Mouse (Mus musculus) lung, postnatal 0 days (tissue): ENCODE data around the gene Ldlrap1. TPM values are rescaled to one million over a fixed set of nuclear protein-coding genes. Genes with fewer than 3 reads are reported as not detected.

ENCODE experiments used
- ATAC-seq: fragments of 200-750 bp; cut with Nextera tagmentation; 2 replicates; pipeline ENCODE4 v1.8.0; 2017; ENCODE audit warnings: moderate library complexity
- DNase-seq: peaks from one replicate; pipeline ENCODE4 v3.0.0-alpha.2; 2016; ENCODE audit warnings: low spot score
- H3K27ac ChIP-seq: fragments of 300-500 bp; sonication (generic); 2 replicates; pipeline ENCODE4 v1.5.1; 2014; ENCODE audit warnings: antibody characterized with exemption, mild to moderate bottlenecking, low read length, mixed read lengths
- H3K27me3 ChIP-seq: fragments of 300-500 bp; sonication (generic); replicated peaks from 2 replicates; pipeline ENCODE4 v1.6.1; 2014; ENCODE audit warnings: low read length, mixed read lengths; ENCODE audit not compliant: insufficient read depth
- H3K36me3 ChIP-seq: fragments of 300-500 bp; sonication (generic); 2 replicates; pipeline ENCODE4 v1.6.1; 2014; ENCODE audit warnings: low read length, mixed read lengths; ENCODE audit not compliant: insufficient read depth
- H3K4me1 ChIP-seq: fragments of 300-500 bp; sonication (generic); 2 replicates; pipeline ENCODE4 v1.6.1; 2014; ENCODE audit warnings: antibody characterized with exemption, low read depth, low read length, mixed read lengths; ENCODE audit not compliant: insufficient read depth
- H3K4me2 ChIP-seq: fragments of 300-500 bp; sonication (generic); replicated peaks from 2 replicates; pipeline ENCODE4 v1.6.1; 2014; ENCODE audit warnings: low read depth, mild to moderate bottlenecking, low read length, moderate library complexity, mixed read lengths
- H3K4me3 ChIP-seq: fragments of 300-500 bp; sonication (generic); 2 replicates; pipeline ENCODE4 v1.5.1; 2014; ENCODE audit warnings: low read depth, low read length
- H3K9ac ChIP-seq: fragments of 300-500 bp; sonication (generic); replicated peaks from 2 replicates; pipeline ENCODE4 v1.6.1; 2014; ENCODE audit warnings: low read depth, mild to moderate bottlenecking
- H3K9me3 ChIP-seq: fragments of 300-500 bp; sonication (generic); 2 replicates; pipeline ENCODE4 v1.6.1; 2016; ENCODE audit warnings: low read length, mixed read lengths
- CTCF ChIP-seq: IDR thresholded peaks from 2 replicates; pipeline ENCODE4 v1.5.1; 2016; ENCODE audit warnings: antibody characterized with exemption, mild to moderate bottlenecking
- EP300 ChIP-seq: IDR thresholded peaks from 2 replicates; pipeline ENCODE4 v1.6.1; 2016; ENCODE audit warnings: antibody characterized with exemption, mild to moderate bottlenecking, control low read depth
- WGBS: fragments of 180-500 bp; shearing (Covaris S2); extraction: QIAGEN DNeasy Blood & Tissue Kit; methylation state at CpG from one replicate; pipeline ENCODE4 v1.1.7; 2014; 5-methylcytosine and 5-hydroxymethylcytosine counted together
- polyA plus RNA-seq: library from polyadenylated mRNA; unstranded; fragments of >200 nt; fragmentation: Nextera tagmentation; extraction: Ambion mirVana; gene quantifications from 2 replicates; pipeline ENCODE4 v1.2.1, GENCODE M21; 2015

Gene Ldlrap1
- polyA plus RNA-seq, 1 experiment from 2014 or later: 23.5 TPM

DNA sequence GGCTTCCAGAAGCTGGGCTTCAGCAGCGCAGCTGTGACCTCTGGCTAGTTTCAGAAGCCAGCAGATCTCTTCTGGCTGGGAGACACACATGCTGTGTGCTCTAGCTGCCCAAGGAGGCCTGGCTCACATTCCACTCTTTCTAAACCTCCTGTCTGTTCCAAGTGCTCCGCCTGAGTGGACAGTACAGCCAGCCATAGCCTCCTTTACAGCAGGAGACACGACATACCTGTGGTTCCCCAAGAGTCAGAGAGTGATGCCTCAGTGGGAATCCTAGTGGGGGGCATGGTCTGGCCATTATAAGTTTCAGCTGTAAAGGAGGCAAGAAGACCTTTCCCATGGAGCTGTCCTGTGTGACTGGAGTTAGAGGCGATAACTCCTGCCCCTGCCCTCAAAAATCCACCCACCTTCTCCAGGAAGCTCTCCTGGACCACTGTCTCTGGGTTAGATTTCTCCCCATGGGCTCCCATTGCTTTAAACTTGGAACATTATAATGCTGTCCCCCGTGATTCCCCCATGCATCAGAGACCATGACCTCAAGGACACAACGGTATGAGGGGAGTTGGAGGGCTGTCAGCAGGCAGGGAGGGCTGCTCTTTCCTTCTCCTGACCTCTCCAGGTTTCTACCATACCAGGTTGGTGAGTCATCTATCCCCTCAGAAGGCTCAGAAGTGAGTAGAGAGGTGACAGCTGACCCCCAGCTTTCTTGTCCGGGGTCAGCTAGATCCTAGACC is 1.4 kb upstream of the Ldlrap1 start:
- ATAC-seq (no peak), DNase-seq (no peak)
- Histone ChIP-seq H3K27ac (no peak overlapping the region), H3K9me3 (no peaks in the 10 kb centered on the region), H3K4me2 (no peak overlapping the region), H3K9ac (no peak overlapping the region), H3K27me3 (no peaks in the 10 kb centered on the region), H3K4me1 (peaks cover 25% of the 10 kb centered on the region; the same call in 1 of the 2 replicates), H3K36me3 (no peaks in the 10 kb centered on the region), H3K4me3 (no peak overlapping the region)
- 53% methylated on average over 7 of the region's 7 CpGs for WGBS
- TF ChIP-seq CTCF: no peak
- TF ChIP-seq EP300: no peak

- Histone ChIP-seq H3K4me2 (peak overlapping the region; percentile 92), H3K27me3 (no peaks in the 10 kb centered on the region), H3K4me3 (peak overlapping the region; percentile 60), H3K4me1 (peaks cover 33% of the 10 kb centered on the region; the same call in 1 of the 2 replicates), H3K27ac (no peak overlapping the region), H3K36me3 (no peaks in the 10 kb centered on the region), H3K9me3 (no peaks in the 10 kb centered on the region), H3K9ac (no peak overlapping the region)
- no peak for ATAC-seq
- TF ChIP-seq CTCF: no peak
- no peak for TF ChIP-seq EP300
- peak; percentile 24 for DNase-seq
- 15% methylated on average over 21 of the region's 21 CpGs for WGBS
These were observed 533 bp upstream of the Ldlrap1 start for GRCm38 (mm10) chr4:134768226-134768888.

DNA sequence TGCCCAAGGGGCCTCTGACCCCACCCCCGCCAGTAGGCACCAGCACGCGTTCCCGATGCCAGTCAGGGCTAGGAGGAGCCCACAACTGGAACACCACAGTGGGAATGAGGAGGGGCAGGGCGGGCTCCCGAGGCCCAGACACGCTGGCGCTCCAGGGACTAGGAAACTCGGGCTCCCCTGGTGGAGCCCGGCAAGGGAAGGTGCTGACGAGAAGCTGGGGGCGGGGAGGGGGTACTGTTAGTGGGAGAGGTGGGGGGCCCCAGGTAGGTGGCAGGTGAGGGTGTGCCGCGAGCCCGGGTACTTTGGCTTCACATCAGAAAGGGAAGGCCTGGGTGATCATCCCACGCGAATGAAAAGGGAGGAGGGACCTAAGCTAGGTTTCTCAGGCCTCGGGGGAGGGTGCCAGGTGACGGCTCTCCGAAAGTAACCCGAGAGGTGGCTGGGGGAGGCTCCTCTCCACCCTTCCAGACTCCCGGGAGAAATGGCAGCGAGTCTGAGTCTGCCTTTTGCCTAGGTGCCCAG is 859 bp downstream of the Ldlrap1 start:
- 0% methylated on average over 23 of the region's 23 CpGs for WGBS
- peak; percentile 58 for ATAC-seq
- DNase-seq: peak; percentile 79
- Histone ChIP-seq H3K4me1 (peaks cover 36% of the 10 kb centered on the region; the same call in 1 of the 2 replicates), H3K27ac (peak overlapping the region; percentile 66), H3K27me3 (no peaks in the 10 kb centered on the region), H3K4me3 (peak overlapping the region; percentile 60), H3K36me3 (no peaks in the 10 kb centered on the region), H3K9me3 (no peaks in the 10 kb centered on the region), H3K4me2 (peak overlapping the region; percentile 92), H3K9ac (peak overlapping the region; percentile 82)
- TF ChIP-seq EP300 (no peak), CTCF (peak; percentile 43)

- ATAC-seq: no peak
- 66% methylated on average over 6 of the region's 6 CpGs for WGBS
- H3K9me3 ChIP-seq: no peaks in the 10 kb centered on the region
- DNase-seq: no peak
- peak overlapping the region; percentile 66; the same call in 1 of the 2 replicates for H3K27ac ChIP-seq
- peaks cover 41% of the 10 kb centered on the region; the same call in 1 of the 2 replicates for H3K4me1 ChIP-seq
- H3K27me3 ChIP-seq: no peaks in the 10 kb centered on the region
- TF ChIP-seq EP300: no peak
- TF ChIP-seq CTCF: no peak
- no peaks in the 10 kb centered on the region for H3K36me3 ChIP-seq
- peak overlapping the region; percentile 82; the same call in 1 of the 2 replicates for H3K9ac ChIP-seq
- H3K4me3 ChIP-seq: peak overlapping the region; percentile 60
- H3K4me2 ChIP-seq: peak overlapping the region; percentile 92
These were observed 1.5 kb downstream of the Ldlrap1 start for GRCm38 (mm10) chr4:134766277-134766676.

DNA sequence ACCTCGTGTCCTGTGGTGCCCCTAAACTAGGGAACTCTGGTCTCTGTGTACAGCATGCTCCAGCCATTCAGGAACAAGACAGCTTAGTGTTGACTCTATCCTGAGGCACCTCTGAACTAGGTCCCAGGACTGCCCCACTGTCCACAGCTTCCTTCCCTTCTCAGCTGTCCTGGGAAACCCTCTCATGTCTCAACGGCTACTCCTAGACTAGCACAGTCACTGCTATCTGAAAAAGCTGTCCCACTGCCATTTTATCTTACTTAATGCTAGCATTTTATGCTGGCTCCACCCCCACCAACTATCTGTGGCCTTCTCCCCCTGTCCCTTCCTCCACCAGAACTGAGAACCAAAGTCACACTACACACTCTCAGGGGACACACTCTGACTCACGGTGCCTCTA is 3.5 kb downstream of the Ldlrap1 start:
- TF ChIP-seq EP300 (no peak), CTCF (no peak)
- WGBS: 34% methylated on average over 3 of the region's 3 CpGs
- ATAC-seq (no peak), DNase-seq (no peak)
- Histone ChIP-seq H3K4me3 (no peak overlapping the region), H3K27ac (peak overlapping the region; percentile 39; the same call in 1 of the 2 replicates), H3K4me1 (peaks cover 57% of the 10 kb centered on the region), H3K9me3 (no peaks in the 10 kb centered on the region), H3K36me3 (no peaks in the 10 kb centered on the region), H3K4me2 (no peak overlapping the region), H3K9ac (no peak overlapping the region), H3K27me3 (no peaks in the 10 kb centered on the region)

GRCm38 (mm10) chr4:134762360-134762759 is 5.5 kb downstream of the Ldlrap1 start:
- TF ChIP-seq CTCF (no peak), EP300 (no peak)
- Histone ChIP-seq H3K4me1 (peaks cover 67% of the 10 kb centered on the region), H3K4me2 (no peak overlapping the region), H3K9me3 (no peaks in the 10 kb centered on the region), H3K4me3 (no peak overlapping the region), H3K27ac (peak overlapping the region; percentile 35; the same call in 1 of the 2 replicates), H3K36me3 (no peaks in the 10 kb centered on the region), H3K27me3 (no peaks in the 10 kb centered on the region), H3K9ac (no peak overlapping the region)
- ATAC-seq (no peak), DNase-seq (peak; percentile 44)
- 52% methylated on average over 6 of the region's 6 CpGs for WGBS
